Mouse (Mus musculus): ENCODE measurements around the gene Zbed6.

Zbed6 gene

GRCm38 (mm10) chr1:133662941-133663340 is 2.3 kb upstream of the Zbed6 start:
- DNase-seq (ENCODE audit: low spot score in 2 of 2): no peak

GRCm38 (mm10) chr1:133661203-133661933 is 683 bp upstream of the Zbed6 start, which contains the start of gene Gm38394:
TSS of gene Gm38394 (minus strand) at chr1:133661318.
- DNase-seq (ENCODE audit: low spot score in 2 of 2): peak; percentile 92 to 93

- DNase-seq (ENCODE audit: low spot score in 2 of 2): no peak
These were observed 1.8 kb downstream of the Zbed6 start for GRCm38 (mm10) chr1:133658878-133659277.

GRCm38 (mm10) chr1:133656811-133657210 is 3.9 kb downstream of the Zbed6 start:
- no peak for DNase-seq (ENCODE audit: low spot score in 2 of 2)

GRCm38 (mm10) chr1:133653033-133653432 is 7.7 kb downstream of the Zbed6 start:
- no peak for DNase-seq (ENCODE audit: low spot score in 2 of 2)

GRCm38 (mm10) chr1:133650288-133651055 is 10.2 kb downstream of the Zbed6 start:
- no peak for DNase-seq (ENCODE audit: low spot score in 2 of 2)

GRCm38 (mm10) chr1:133645652-133646051 is 15.0 kb downstream of the Zbed6 start:
- no peak for DNase-seq (ENCODE audit: low spot score in 2 of 2)

GRCm38 (mm10) chr1:133641163-133641562 is 19.5 kb downstream of the Zbed6 start:
- DNase-seq (ENCODE audit: low spot score in 2 of 2): no peak

GRCm38 (mm10) chr1:133638517-133638916 is 22.2 kb downstream of the Zbed6 start:
- no peak for DNase-seq (ENCODE audit: low spot score in 2 of 2)

- DNase-seq (ENCODE audit: low spot score in 2 of 2): no peak
These were observed 28.5 kb downstream of the Zbed6 start for GRCm38 (mm10) chr1:133632168-133632567.

- no peak for DNase-seq (ENCODE audit: low spot score in 2 of 2)
These were observed 35.6 kb downstream of the Zbed6 start for GRCm38 (mm10) chr1:133625052-133625451.

GRCm38 (mm10) chr1:133618311-133618710 is 42.4 kb downstream of the Zbed6 start:
- no peak for DNase-seq (ENCODE audit: low spot score in 2 of 2)

- DNase-seq (ENCODE audit: low spot score in 2 of 2): no peak
These were observed 42.8 kb downstream of the Zbed6 start for GRCm38 (mm10) chr1:133617908-133618307.

- no peak for DNase-seq (ENCODE audit: low spot score in 2 of 2)
These were observed 46.9 kb downstream of the Zbed6 start for GRCm38 (mm10) chr1:133613817-133614216.

GRCm38 (mm10) chr1:133611436-133611835 is 49.2 kb downstream of the Zbed6 start:
- no peak for DNase-seq (ENCODE audit: low spot score in 2 of 2)

- DNase-seq (ENCODE audit: low spot score in 2 of 2): no peak
These were observed 50.1 kb downstream of the Zbed6 start for GRCm38 (mm10) chr1:133610601-133611000.

- DNase-seq (ENCODE audit: low spot score in 2 of 2): peak; percentile 93 to 97
These were observed 50.7 kb downstream of the Zbed6 start, which contains the start of gene Snrpe for GRCm38 (mm10) chr1:133609771-133610502. TSS of gene Snrpe (minus strand) at chr1:133610291.
